Comparison of ENCODE assay signal across 8 mouse cellular contexts in genomic region chrX:105069671-105070503, GRCm38 (mm10). TPM values are rescaled to one million over a fixed set of nuclear protein-coding genes. Genes with fewer than 3 reads are reported as not detected.
DNase-seq lines count a peak whose midpoint lies in the region; ATAC-seq lines count a peak whose summit lies in the region.

No protein-coding gene starts in this region.

- H3K4me3 ChIP-seq in hindbrain, embryonic 15.5 days: peak overlapping the region; percentile 64

- peak overlapping the region; percentile 83 for H3K27ac ChIP-seq in hindbrain, embryonic 15.5 days (replicated peaks)

- H3K27me3 ChIP-seq in hindbrain, embryonic 15.5 days: no peaks in the 10 kb centered on the region

- WGBS in hindbrain, embryonic 15.5 days: 3% methylated on average over 32 of the region's 32 CpGs

- peak overlapping the region; percentile 67 for H3K4me2 ChIP-seq in hindbrain, embryonic 15.5 days

- peak; percentile 95 for ATAC-seq in hindbrain, embryonic 15.5 days (ENCODE audit: low FRiP score, low read depth)

- H3K36me3 ChIP-seq in hindbrain, embryonic 15.5 days: peaks cover 18% of the 10 kb centered on the region

- peak overlapping the region; percentile 53 for H3K9ac ChIP-seq in hindbrain, embryonic 15.5 days

- H3K9me3 ChIP-seq in hindbrain, embryonic 15.5 days: no peaks in the 10 kb centered on the region

- H3K4me1 ChIP-seq in hindbrain, embryonic 15.5 days (replicated peaks): peaks cover 10% of the 10 kb centered on the region

- DNase-seq in WW6 (ENCODE audit: low read depth, low spot score): peak; percentile 39
- peak; percentile 68 to 86 for DNase-seq in cerebellum, postnatal 36 days
- DNase-seq in frontal cortex, postnatal 36 days (ENCODE audit: low spot score in 2 of 2): peak; percentile 86 to 87
- peak; percentile 77 for DNase-seq in left cerebral cortex, adult 11 months (ENCODE audit: low spot score)
- DNase-seq in lung, postnatal 4 days: peak; percentile 73 to 84
- DNase-seq in right cerebral cortex, adult 18-20 months: peak; percentile 84
- DNase-seq in urinary bladder, postnatal 25 days (ENCODE audit: low spot score): peak; percentile 73

RNA-seq across cellular contexts. Expression of gene Pbdc1, which starts 9.7 kb away (rescaled TPM):
- polyA plus RNA-seq in hindbrain, embryonic 15.5 days (2015; fragmentation: Nextera tagmentation; extraction: Ambion mirVana): 30.9 and 31.4 TPM in 2 replicates

RNA-seq across cellular contexts. Expression of gene Magee1, which starts 50.3 kb away (rescaled TPM):
- 234 and 241 TPM in 2 replicates for polyA plus RNA-seq in hindbrain, embryonic 15.5 days (2015; fragmentation: Nextera tagmentation; extraction: Ambion mirVana)

Comparison
In these comparisons a context has a peak if more than half of its experiments do, and no peak if none do; other contexts are left out.
1. Peak in every context shown above with its lines: DNase-seq, ATAC-seq, H3K4me3 ChIP-seq and H3K27ac ChIP-seq.